Mouse (Mus musculus) layer of hippocampus, adult 11-12 months (tissue): Measurements from ENCODE around the gene Olfr1124.
"Not testable (repeated sequence)": the region's sequence is repeated elsewhere in the genome, so short reads cannot be mapped to it uniquely, and the experiment has no call there.

ENCODE experiments used
- DNase-seq: peaks from one replicate; pipeline ENCODE4 v3.0.0; 2022; ENCODE audit warnings: low spot score

The Olfr1124 gene

DNA sequence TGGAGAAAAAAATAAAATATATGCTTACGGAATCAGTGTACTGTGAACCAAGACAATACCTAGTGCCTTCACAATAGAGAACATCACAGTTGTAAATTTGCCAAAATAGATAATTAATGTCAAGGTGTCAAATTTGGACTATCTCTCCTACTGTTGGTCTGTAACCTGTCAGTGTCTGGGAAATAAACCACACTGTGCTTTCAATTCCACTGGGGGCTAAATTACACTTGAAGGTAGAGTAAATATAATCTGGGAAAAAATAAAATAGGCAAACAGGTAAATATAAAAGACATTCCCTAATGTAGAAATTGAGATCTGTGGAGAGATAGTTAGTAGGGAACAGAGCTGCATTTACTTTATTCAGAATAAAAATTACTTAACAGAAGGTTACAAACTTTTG is at the start of gene Olfr1124:
Gene Olfr1124 (plus strand): TSS at position 301 of the 400 bp plus-strand sequence.
- no peak for DNase-seq

DNA sequence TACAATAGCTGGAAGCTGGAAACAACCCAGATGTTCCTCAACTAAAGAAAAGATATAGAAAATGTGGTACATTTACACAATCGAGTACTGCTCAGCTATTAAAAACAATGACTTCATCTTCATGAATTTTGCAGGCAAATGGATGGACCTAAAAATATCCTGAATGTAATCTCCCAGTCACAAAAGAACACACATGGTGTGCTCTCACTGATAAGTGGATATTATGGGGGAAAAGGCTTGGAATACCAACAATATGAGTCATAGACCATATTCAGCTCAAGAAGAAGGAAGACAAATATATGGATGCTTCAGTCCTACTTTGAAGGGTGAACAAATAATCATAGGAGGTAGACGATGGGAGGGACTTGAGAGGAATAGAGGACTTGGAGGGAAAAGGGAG is 46.1 kb upstream of the Olfr1124 start:
- no peak for DNase-seq

DNA sequence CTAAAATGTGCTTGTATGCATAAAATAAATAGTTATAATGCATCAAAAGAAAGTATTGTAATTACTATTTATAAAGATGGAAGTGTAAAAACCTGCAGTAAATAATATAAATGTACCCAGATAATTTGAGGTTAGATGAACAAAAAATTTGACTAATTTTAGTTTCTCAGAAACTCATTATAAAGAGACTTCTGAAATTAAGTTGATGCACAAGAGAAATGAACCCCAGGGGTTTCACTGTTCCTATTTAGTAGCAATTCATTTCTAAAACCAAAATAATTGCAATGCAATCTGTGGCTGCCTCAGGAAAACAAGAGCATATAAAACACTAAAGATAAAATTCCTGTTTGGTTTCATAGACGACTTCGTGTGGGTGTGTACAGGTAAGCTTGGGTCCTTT is 44.5 kb upstream of the Olfr1124 start, which contains the start of gene Olfr1122:
Gene Olfr1122 (plus strand): TSS at position 301 of the 400 bp plus-strand sequence.
- DNase-seq, result no peak

DNA sequence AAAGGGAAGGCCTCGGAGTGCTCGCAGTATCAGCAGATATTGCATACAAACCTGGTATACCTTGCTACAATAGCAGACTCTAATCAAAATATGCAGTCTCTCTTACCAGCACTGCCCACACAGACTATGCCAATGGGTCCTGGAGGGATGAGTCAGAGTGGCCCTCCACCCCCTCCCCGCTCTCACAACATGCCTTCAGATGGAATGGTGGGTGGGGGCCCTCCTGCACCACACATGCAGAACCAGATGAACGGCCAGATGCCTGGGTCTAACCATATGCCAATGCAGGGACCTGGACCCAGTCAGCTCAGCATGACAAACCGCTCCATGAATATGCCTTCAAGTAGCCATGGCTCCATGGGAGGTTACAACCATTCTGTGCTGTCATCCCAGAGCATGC is 36.5 kb upstream of the Olfr1124 start:
- DNase-seq, result not testable (repeated sequence)

DNA sequence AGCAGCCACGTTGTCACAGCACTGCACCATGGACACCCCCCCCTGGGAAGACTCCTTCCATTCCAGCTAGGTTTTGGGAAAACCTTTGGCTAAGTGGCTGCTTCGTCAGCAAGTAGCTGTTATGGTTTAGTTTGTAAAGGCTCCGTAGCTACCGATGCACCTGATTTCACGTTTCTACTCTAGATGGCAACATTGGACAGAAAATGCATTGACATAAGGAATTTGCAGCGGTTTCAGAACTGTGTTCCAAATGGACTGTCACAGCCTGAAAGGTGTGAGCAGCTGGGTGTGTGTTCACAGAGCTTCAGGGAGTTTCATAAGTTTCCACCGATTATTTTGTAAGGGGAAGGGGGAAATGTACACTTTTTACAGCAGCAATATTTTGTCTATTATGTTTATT is 35.4 kb upstream of the Olfr1124 start:
- DNase-seq, result not testable (repeated sequence)

DNA sequence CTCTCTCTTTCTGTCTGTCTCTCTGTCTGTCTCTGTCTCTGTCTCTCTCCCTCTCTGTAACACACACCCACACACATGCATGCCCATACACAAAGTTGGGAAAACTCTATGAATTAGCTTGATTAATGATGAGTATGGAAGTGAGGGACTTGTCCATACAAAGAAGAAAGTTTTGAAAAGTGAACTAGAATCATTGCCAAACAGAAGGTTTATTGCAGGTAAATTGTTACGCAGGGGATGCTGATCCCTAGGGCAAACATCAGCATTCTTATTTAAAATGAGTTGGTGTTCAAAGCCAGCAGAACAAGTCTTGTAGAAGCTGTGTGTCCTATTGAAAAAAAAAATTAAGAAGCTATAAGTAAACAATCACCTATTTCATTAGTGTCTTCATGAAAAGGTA is 13.7 kb upstream of the Olfr1124 start, which contains the start of gene Olfr1123:
Gene Olfr1123 (plus strand): TSS at position 301 of the 400 bp plus-strand sequence.
- DNase-seq, result no peak

DNA sequence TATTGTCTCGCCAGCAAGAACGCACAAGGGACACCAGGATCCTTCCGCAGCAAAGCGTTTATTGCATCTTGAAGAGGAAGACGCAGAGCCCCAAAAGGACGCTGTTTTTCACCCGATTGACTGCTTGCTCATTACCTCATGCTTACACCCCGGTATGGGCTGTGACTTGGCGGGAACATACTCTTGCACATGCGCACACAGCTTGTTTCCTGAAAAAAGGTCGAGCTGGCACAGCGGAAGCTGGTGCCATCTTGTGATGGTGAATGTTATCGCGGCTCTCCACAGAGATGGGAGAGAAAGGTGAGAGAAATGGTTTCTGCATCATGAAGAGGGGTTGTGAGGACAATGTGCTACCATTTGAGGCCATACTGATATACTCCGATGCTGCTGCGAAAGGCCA is 7.7 kb downstream of the Olfr1124 start:
- no peak for DNase-seq

DNA sequence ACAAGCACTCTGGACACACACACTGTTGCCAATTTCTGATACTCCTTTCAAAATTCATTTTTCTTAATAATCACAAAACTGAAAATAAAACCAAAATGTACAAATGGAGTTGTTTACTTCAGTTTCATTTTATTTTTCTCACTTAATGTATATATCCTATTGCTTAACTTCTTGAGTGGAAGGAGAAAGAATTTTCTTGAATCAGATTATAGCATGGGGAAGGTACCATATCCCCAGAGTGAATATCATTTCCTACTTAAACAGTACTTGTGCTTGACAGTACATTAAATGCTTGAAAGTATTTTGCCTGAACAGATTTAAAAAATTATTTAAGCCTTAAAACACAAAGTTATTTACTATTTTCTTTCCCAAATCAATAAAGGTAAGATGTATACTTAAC is 23.6 kb downstream of the Olfr1124 start, which contains the start of gene Olfr1126:
Gene Olfr1126 (plus strand): TSS at position 301 of the 400 bp plus-strand sequence.
- no peak for DNase-seq

DNA sequence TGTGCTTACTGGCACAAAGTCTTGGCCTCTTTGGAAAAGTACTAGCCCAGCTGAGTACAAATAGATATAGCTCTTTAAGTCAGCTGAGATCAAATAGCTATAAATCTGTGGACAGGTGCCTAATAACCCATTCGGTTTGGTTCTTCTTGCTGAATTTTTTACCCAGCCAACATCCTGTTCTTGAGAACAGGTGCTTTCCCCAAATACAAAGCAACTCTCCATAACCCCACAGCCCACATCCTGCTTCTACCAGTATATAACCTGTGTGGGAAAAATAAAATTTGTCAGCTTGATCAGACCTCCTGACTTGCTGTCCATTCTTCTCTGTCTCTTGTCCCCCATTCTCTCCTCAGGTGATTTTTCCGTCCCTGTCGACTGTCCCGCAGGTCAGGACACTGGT is 31.7 kb downstream of the Olfr1124 start:
- DNase-seq, result no peak

DNA sequence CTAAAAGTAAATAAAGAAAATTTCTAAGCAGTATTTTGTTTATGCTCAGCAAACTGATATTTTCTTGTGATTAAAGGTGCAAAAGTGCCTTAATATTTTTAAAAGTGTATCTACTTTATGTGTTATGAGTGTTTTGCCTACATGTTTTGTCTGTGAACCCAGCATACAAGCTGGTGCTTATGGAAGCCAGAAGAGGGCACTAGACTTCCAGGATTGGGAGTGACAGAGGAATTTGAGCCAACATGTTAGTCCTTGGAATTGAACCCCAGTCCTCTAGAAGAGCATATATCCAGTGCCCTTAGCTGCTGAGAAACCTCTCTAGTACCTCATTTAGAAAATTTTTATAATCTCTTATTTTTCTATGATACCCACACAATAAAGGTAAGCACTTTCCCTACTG is 50.1 kb downstream of the Olfr1124 start:
- no peak for DNase-seq

DNA sequence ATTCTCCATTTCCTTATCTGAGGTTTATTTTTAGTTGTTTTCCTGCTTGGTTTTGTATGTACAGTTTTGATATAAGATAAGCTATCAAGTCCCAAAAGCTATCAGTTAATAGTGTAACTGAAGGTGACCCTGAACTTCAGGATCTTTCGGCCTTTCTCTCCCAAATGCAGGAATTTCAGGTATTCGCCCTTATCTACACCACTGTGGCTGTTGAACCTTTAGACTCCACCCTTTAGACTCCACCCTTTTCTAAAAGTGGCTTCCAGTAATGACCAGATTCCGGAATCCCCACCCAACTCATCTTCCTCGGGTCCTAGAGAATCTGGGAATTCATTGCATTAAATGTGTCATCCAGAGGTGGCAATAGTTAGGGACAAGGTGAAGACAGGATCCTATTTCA is 51.1 kb downstream of the Olfr1124 start:
- DNase-seq, result no peak

DNA sequence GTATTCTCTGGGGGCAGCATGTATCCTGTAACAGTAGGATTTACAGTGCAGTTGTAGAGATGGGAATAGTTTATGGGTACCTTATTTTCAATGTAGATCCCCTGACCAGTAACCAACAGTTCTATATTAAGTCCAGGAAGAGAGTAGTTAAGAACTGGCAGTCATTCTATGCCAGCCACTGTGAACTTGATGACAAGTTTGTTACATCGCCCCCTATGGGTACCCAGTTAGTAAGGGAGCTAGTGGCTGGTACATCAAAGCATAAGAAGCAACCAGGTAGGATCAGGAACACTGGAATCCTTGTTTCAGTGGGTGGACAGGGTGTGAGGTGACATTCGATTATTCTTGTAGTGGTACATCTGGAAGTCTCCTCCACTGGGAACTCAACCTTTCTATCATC is 52.2 kb downstream of the Olfr1124 start:
- no peak for DNase-seq
